Mouse (Mus musculus) cortical plate, adult 2 months (tissue): ENCODE measurements around the gene Adh7. TPM values are rescaled to one million over a fixed set of nuclear protein-coding genes. Genes with fewer than 3 reads are reported as not detected.

Source experiments
- H3K27ac ChIP-seq: fragments of 200-500 bp; 2 replicates; pipeline ENCODE4 v1.5.1; 2012; ENCODE audit warnings: low read length, control low read depth, inconsistent platforms; ENCODE audit not compliant: insufficient read depth
- H3K4me1 ChIP-seq: fragments of 200-500 bp; 2 replicates; pipeline ENCODE4 v1.6.1; 2011; ENCODE audit warnings: low read length; ENCODE audit not compliant: control insufficient read depth, insufficient read depth
- H3K4me3 ChIP-seq: fragments of 200-500 bp; 2 replicates; pipeline ENCODE4 v1.5.1; 2011; ENCODE audit warnings: mild to moderate bottlenecking, low read length, control low read depth; ENCODE audit not compliant: insufficient read depth
- CTCF ChIP-seq: fragments of 200-500 bp; IDR thresholded peaks from 2 replicates; pipeline ENCODE4 v1.5.1; 2011; ENCODE audit warnings: mild to moderate bottlenecking, control low read depth, low read length; ENCODE audit not compliant: insufficient read depth; ENCODE audit errors: extremely low read depth
- POLR2A ChIP-seq: fragments of 200-500 bp; IDR thresholded peaks from 2 replicates; pipeline ENCODE4 v1.6.1; 2011; ENCODE audit warnings: mild to moderate bottlenecking, low read length, control low read depth; ENCODE audit not compliant: insufficient read depth; ENCODE audit errors: extremely low read depth
- polyA plus RNA-seq: library from polyadenylated mRNA; depleted of rRNA; stranded (reverse); fragments of >200 nt; gene quantifications from 2 replicates; pipeline ENCODE4 v1.2.3, GENCODE M21; 2012; rRNA removed

The Adh7 gene
- polyA plus RNA-seq: 0.02 and 0.04 TPM in 2 replicates

DNA sequence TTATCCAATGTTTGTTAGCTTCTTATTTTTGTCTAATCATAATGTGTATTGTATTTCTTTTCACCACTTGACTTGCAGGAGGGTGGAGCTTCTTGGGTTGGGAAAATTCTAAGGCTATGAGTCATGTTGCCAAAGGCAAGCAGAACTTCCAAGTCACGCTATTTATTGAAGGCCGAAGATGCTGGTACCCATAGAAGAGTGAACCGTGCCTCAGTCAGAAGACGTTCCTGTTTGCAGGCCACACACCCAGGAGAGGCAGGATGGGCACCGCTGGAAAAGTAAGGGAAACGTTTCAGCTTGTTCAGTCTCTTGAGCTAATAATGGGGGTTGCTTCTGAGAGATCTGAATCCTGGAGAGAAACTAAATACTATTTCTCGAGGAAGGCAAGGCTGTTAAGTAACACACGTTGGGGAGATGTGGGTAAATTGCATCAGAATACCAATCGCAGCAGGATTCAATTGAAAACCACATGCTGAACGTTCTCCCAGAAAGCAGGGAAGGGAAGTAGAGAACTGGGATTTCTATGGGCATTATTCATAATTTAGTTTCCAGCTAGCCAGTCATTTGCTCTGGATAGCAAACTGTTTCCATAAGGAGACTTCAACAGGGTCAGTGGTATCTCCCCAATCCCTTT, at the start of gene Adh7:
Gene Adh7, plus strand, starts transcription at position 130 of the 634 bp plus-strand sequence.
- H3K27ac ChIP-seq: no peak within 1 kb of the TSS
- H3K4me1 ChIP-seq: no peaks in the 10 kb centered on the region
- no peak for TF ChIP-seq POLR2A
- TF ChIP-seq CTCF: no peak
- H3K4me3 ChIP-seq: no peak within 1 kb of the TSS

DNA sequence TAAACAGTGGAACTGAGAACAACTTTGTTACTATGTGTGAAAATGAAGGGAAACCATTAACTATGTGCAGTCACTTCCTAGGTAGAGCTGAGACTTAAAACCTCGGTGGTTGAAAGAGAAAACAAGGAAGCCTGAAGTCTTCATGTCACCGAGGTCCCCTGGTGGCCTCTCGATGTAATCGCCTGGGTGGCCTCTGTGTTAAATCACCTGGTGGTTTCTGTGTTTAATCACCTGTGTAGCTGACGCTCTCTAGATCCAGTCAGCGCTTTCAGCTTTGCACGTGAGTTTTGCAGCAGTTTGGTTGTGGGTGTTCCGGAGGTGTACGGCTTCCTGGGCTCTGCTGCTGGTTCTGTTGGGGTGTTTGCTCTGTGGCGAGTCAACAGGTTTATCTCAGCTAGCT, 44.3 kb upstream of the Adh7 start:
- Histone ChIP-seq H3K4me1 (no peaks in the 10 kb centered on the region), H3K4me3 (no peak overlapping the region), H3K27ac (no peak overlapping the region)
- TF ChIP-seq CTCF (0 out of 2 replicates have a peak, but pooled peaks have one; percentile 0), POLR2A (no peak)

DNA sequence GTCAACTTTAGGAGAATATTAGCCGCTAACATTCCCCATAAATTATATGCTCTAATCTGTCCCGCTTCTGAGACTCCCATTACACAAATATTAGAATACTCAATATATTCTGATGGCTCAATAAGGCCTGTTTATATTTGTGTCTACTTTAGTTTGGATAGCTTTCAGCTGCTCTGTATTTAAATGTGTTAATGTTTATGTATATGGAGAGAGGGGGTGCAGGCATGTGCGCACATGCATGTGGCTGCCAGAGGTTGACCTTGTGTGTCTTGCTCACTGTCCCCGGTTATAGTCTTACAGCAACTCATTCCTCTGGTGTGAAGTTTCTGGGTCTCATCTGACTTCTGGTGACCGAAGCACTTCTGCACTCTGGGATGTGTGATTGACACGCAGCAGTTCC, 42.0 kb upstream of the Adh7 start:
- TF ChIP-seq POLR2A: no peak
- no peak for TF ChIP-seq CTCF
- Histone ChIP-seq H3K4me1 (no peaks in the 10 kb centered on the region), H3K4me3 (no peak overlapping the region), H3K27ac (no peak overlapping the region)

DNA sequence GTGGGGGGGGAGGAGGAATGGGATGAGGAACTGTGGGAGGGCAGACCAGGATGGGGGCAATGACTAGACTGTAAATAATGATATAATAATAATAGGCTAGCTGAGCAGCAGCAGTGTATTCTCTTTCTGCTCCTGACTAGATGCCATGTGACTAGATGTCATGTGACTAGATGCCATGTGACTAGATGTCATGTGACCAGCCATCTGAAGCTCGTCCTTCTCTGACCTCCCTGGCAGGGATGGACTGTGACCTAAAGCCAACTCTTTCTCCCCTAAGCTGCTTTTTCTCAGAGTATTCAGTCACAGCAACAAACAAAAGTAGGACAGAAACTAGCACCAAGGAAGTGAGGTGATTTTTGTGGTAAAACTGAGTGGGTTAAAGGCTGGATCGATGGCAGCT, 35.5 kb upstream of the Adh7 start:
- Histone ChIP-seq H3K4me3 (no peak overlapping the region), H3K4me1 (no peaks in the 10 kb centered on the region), H3K27ac (no peak overlapping the region)
- TF ChIP-seq POLR2A: no peak

DNA sequence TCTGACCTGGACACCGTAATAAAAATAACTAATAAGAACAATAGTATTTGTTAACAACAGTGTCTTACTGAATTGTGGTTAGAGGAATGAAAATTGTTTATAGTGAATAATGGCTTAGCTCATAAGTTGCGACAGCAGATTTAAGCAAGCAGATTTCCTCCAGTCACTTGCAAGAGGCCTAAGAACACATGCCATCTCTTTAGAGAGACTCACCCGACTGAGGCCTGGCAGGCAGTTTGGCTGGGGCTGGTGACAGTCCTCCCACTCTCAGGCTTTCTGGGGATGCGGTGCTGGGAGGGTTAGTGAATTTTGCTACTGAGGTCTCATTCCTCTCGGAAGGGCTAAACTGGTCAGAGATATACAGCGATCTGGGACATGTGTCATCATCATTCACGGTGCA, 34.2 kb upstream of the Adh7 start:
- Histone ChIP-seq H3K27ac (no peak overlapping the region), H3K4me1 (no peaks in the 10 kb centered on the region), H3K4me3 (no peak overlapping the region)
- no peak for TF ChIP-seq CTCF
- TF ChIP-seq POLR2A: no peak

DNA sequence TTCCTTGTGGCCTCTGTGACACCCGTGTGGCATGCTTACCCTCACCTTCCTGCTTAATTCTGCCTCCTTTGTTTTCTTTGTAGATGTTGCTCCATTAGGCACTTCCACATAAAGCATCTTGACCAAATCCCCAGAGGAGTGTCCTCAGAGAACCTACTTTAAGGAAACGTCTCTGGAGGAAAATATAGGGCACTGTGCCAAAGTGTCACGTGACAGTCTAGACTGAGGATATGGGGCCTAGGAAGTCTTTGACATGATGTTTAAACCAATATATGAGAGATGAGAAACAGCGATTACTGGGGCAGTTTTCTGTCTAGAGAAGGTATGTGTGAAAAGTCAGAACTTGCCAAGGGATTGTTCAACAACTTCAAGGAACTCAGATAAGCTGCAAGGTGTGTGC, 32.3 kb upstream of the Adh7 start:
- Histone ChIP-seq H3K27ac (no peak overlapping the region), H3K4me1 (no peaks in the 10 kb centered on the region), H3K4me3 (no peak overlapping the region)
- TF ChIP-seq CTCF (no peak), POLR2A (no peak)

DNA sequence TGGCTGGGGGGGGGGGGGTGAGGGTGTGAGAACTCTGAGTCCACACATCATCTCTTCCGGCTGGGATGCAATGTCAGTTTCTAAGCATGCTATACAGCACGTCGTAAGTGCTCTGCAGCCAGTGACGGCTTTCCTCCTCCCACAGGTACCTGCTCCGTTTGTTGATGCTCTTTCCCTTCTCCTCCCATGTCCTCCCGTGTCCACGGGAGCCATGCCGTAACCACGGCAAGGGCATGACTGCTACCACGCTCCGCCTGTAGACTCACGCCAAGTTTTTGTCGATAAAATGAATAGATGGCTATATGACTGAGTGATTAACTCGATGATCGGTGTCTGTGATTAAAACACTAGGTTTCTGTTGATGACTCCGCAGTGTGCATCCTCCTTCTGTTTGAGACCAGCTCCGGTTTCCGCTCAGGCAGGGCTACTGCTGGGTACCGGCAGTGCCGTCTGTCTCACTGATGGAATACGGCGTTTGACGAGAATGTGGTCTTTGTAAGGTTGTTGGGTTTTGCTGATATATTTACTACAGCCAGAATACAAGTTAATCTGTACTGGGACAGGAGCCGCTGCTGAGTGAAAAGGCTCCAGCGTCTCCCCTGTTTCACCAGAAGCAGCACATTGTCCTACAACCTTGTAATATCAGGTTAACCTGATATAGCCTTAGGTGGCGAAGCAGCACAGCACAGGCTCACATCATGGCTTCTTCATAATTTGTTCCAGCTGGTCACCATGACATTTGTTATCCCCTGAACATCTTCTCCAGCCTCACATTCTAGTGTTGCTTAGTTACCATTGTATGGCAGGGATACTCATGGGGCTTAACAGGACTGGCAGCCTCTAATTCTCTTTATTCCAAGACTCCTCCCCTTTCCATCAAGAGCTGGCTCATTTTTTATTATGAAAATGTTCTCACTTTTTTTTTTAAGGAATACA, 31.3 kb upstream of the Adh7 start:
- TF ChIP-seq POLR2A (no peak), CTCF (no peak)
- H3K27ac ChIP-seq: no peak overlapping the region

DNA sequence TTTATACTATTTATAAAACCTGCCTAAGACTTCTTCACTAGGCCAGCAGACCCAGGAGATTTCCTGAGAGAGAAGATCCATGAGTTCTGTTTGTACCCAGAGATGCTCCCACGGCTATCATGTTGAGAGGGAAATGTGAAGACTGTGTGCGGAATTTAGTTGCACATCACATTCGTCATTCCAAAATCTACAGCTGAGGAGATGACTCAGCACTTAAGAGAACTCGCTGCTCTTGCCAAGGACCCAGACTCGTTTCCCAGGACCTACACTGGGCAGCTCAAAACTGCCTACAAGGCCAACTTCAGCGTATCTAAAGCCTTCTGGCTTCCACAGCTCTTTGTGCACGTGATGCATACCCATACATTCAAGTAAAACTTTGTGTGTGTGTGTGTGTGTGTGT, 25.3 kb upstream of the Adh7 start:
- Histone ChIP-seq H3K27ac (no peak overlapping the region), H3K4me3 (no peak overlapping the region), H3K4me1 (peaks cover 2% of the 10 kb centered on the region; the same call in 1 of the 2 replicates)
- TF ChIP-seq CTCF: no peak
- TF ChIP-seq POLR2A: no peak

More for the DNA sequence above, 31.3 kb upstream of the Adh7 start:
- H3K4me3 ChIP-seq: no peak overlapping the region
- no peaks in the 10 kb centered on the region for H3K4me1 ChIP-seq

DNA sequence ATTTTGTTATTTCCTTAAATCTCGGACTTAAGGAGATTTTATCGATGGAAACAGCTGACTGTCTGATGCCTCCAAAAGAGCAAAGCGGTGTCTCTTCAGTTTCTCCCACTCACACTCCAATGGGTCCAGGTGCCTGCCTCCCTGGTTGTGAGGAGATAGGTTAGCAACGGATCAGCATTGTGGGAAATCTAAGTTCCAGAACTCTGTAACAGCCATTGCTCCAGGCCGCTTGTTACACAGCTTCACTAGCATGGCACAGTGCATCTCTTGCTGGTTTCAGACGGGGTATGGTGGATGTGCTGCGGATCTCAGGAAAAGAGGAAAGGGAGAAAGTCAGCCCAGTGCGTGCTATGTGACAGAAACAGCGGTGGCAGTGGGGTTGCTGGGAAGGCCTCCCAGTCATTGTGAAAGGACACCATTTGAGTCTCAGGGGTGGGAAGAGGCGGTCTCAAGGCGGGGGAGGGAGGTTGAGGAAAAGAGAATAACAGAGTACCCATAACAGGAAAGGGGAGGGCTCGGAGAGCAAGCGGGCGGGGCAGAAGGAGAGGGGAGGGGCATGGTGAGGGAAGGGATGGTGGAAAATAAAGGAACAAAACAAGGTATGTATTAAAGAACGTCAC, 23.8 kb upstream of the Adh7 start, which contains the start of gene 4930579F01Rik:
Gene 4930579F01Rik, minus strand, starts transcription at position 143 of the 620 bp plus-strand sequence.
- H3K4me1 ChIP-seq: peaks cover 2% of the 10 kb centered on the region; the same call in 1 of the 2 replicates
- H3K27ac ChIP-seq: no peak within 1 kb of the TSS
- TF ChIP-seq CTCF (no peak), POLR2A (no peak)
- H3K4me3 ChIP-seq: no peak within 1 kb of the TSS

DNA sequence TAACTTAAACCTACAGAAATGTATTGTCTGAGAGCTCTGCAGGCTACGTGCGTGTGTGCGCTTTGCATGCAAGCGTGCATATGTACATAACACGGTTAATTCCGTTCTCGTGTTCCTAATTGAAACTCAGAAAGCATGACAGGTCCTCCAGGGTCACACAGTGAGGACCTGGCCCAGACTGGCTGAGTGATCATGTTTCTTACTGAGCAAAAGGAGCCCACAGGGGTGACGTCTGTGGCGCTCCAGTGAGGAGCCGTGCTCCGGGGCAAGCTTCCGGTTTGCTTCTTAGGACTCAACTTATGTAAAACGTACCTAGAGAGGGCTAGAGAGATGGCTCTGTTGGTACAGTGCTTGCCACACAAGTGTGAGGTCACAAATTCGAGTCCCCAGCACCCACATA, 20.5 kb upstream of the Adh7 start:
- TF ChIP-seq CTCF (no peak), POLR2A (no peak)
- H3K4me1 ChIP-seq: peaks cover 2% of the 10 kb centered on the region; the same call in 1 of the 2 replicates

More for the DNA sequence above, 20.5 kb upstream of the Adh7 start:
- H3K4me3 ChIP-seq: no peak overlapping the region
- H3K27ac ChIP-seq: no peak overlapping the region
